22 mouse cellular contexts compared by ENCODE assay signal in genomic region chr14:99453916-99454315, GRCm38 (mm10).
A peak's percentile ranks its signal among the peaks of the same experiment; 100 is the strongest.
DNase-seq lines count a peak whose midpoint lies in the region; ATAC-seq lines count a peak whose summit lies in the region.
"Had no signal": no experiment of that assay in that cellular context is flagged by ENCODE, and none has a peak within 500 bp of the region (broad histone marks: within the 10 kb centered on the region; RNA-seq: fewer than 3 reads in every experiment).

No protein-coding gene starts in this region.

- no peak for DNase-seq in frontal cortex, postnatal 36 days (ENCODE audit: low spot score in 2 of 2)
- peak; percentile 29 for DNase-seq in right cerebral cortex, adult 18-20 months
- no peak for DNase-seq in right cerebral cortex, postnatal 4 days
- no peak for DNase-seq in spleen, postnatal 4 days (ENCODE audit: low spot score in 2 of 2)
- DNase-seq: adrenal gland, adult 8-10 months; adrenal gland, postnatal 36 days; cerebellum, adult 11-12 months; cerebellum, adult 8-10 months; cerebellum, postnatal 10 days; cerebellum, postnatal 36 days; embryo, embryonic 11 days; gastrocnemius, postnatal 25 days; heart, adult 18-20 months; heart, postnatal 10 days; heart, postnatal 36 days had no signal

- ATAC-seq in frontal cortex, adult (ENCODE audit: low TSS enrichment) = peak; percentile 55
- ATAC-seq in megakaryocyte progenitor cell, adult 5-6 weeks (replicated peaks; ENCODE audit: poor library complexity) = peak; percentile 34
- ATAC-seq in cerebellum, adult (ENCODE audit: insufficient number of reproducible peaks, low FRiP score, low TSS enrichment) = no peak
- ATAC-seq: CD4-positive, CD25-positive, alpha-beta regulatory T cell, adult 4 months; forebrain, embryonic 16.5 days; hindbrain, embryonic 16.5 days; intestine, embryonic 15.5 days had no signal
